ENCODE assay signal across 15 mouse cellular contexts in the genomic region with DNA sequence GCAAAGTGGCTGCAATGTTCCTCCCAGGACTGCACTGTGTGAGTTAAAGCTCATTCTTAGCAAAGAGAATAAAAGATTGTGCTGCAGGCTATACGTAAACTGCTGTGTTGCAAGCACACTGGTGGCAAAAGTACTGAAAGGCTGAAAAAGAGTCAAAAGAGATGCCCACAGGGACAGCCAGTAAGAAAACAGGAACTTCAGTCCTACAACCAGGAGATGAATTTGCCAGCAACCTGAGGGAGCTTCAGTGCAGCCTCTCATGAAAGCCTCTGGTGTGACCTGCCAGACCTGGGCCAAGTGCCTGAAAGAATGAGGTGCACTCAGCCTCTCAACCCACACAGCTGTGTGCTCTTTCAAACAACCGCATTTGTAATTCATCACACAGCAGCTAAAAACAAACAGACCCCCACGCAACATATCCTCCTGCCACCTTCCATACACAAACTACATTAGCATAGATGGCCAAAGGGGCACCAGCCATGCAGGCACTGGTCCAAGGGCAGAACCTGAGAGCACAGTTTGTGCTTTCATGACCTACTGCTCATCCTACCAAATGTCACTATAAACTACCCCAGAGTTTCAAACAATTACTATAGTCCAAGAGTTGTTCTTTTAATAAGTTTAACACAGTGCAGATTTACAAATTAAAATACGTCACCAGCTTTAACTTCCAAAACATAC. TPM values are rescaled to one million over a fixed set of nuclear protein-coding genes. Genes with fewer than 3 reads are reported as not detected.
A peak's percentile ranks its signal among the peaks of the same experiment; 100 is the strongest.
DNase-seq lines count a peak whose midpoint lies in the region; ATAC-seq lines count a peak whose summit lies in the region.
"Had no signal": no experiment of that assay in that cellular context is flagged by ENCODE, and none has a peak within 500 bp of the region (broad histone marks: within the 10 kb centered on the region; RNA-seq: fewer than 3 reads in every experiment).

No protein-coding gene starts in this region.

- no peak overlapping the region for H3K27ac ChIP-seq in liver, embryonic 15.5 days (replicated peaks)
- H3K27ac ChIP-seq in intestine, embryonic 16.5 days (ENCODE audit: low read length) = peak overlapping the region; percentile 65; the same call in 1 of the 2 replicates
- peak overlapping the region; percentile 36; the same call in 1 of the 2 replicates for H3K27ac ChIP-seq in stomach, embryonic 16.5 days (ENCODE audit: low read length)
- H3K27ac ChIP-seq: heart, embryonic 15.5 days; lung, embryonic 15.5 days; neural tube, embryonic 12.5 days had no signal

- H3K4me3 ChIP-seq in liver, embryonic 15.5 days (replicated peaks) = no peak overlapping the region
- H3K4me3 ChIP-seq in intestine, embryonic 16.5 days (ENCODE audit: low read length) = no peak overlapping the region
- H3K4me3 ChIP-seq in stomach, embryonic 16.5 days (replicated peaks; ENCODE audit: low read length) = no peak overlapping the region
- H3K4me3 ChIP-seq: erythroblast, embryonic 14.5 days; heart, embryonic 15.5 days; lung, embryonic 15.5 days; neural tube, embryonic 12.5 days had no signal

- WGBS in liver, embryonic 15.5 days (ENCODE audit: insufficient replicate concordance) = 73% methylated on average over 4 of the region's 4 CpGs
- 61% methylated on average over 4 of the region's 4 CpGs for WGBS in intestine, embryonic 16.5 days
- 43% methylated on average over 4 of the region's 4 CpGs for WGBS in stomach, embryonic 16.5 days

- H3K4me2 ChIP-seq in liver, embryonic 15.5 days = no peak overlapping the region
- no peak overlapping the region for H3K4me2 ChIP-seq in intestine, embryonic 16.5 days (ENCODE audit: low read depth, low read length)
- no peak overlapping the region for H3K4me2 ChIP-seq in stomach, embryonic 16.5 days (ENCODE audit: low read depth, low read length)
- H3K4me2 ChIP-seq: heart, embryonic 15.5 days; lung, embryonic 15.5 days; neural tube, embryonic 12.5 days had no signal

- no peaks in the 10 kb centered on the region for H3K27me3 ChIP-seq in liver, embryonic 15.5 days
- no peaks in the 10 kb centered on the region for H3K27me3 ChIP-seq in intestine, embryonic 16.5 days (replicated peaks; ENCODE audit: control insufficient read depth, insufficient read depth, low read length)
- H3K27me3 ChIP-seq in stomach, embryonic 16.5 days (ENCODE audit: control insufficient read depth, insufficient read depth, low read length) = no peaks in the 10 kb centered on the region
- H3K27me3 ChIP-seq: heart, embryonic 15.5 days; lung, embryonic 15.5 days; neural tube, embryonic 12.5 days had no signal

- H3K4me1 ChIP-seq in liver, embryonic 15.5 days (replicated peaks) = peaks cover 71% of the 10 kb centered on the region
- peaks cover 61% of the 10 kb centered on the region for H3K4me1 ChIP-seq in intestine, embryonic 16.5 days (ENCODE audit: control insufficient read depth, insufficient read depth, low read length)
- peaks cover 59% of the 10 kb centered on the region for H3K4me1 ChIP-seq in stomach, embryonic 16.5 days (ENCODE audit: control insufficient read depth, insufficient read depth, low read length)

- H3K9ac ChIP-seq in liver, embryonic 15.5 days = no peak overlapping the region
- H3K9ac ChIP-seq in intestine, embryonic 16.5 days (ENCODE audit: low read depth, low read length) = no peak overlapping the region
- H3K9ac ChIP-seq in stomach, embryonic 16.5 days (ENCODE audit: low read length) = peak overlapping the region; percentile 38
- H3K9ac ChIP-seq: heart, embryonic 15.5 days; lung, embryonic 15.5 days; neural tube, embryonic 12.5 days had no signal

- peak; percentile 28 to 32 for DNase-seq in gastrocnemius, adult 8-10 months (ENCODE audit: low spot score in 2 of 2)
- no peak for DNase-seq in gastrocnemius, postnatal 25 days
- no peak for DNase-seq in liver
- no peak for DNase-seq in retina, postnatal 1 day
- DNase-seq: cerebellum, adult 11 months; gastrocnemius, postnatal 14 days; thymus, adult 18-20 months had no signal

- ATAC-seq in liver, embryonic 15.5 days (ENCODE audit: insufficient read depth) = peak; percentile 16; the same call in 1 of the 2 replicates
- ATAC-seq in intestine, embryonic 16.5 days = no peak
- ATAC-seq in stomach, embryonic 16.5 days (ENCODE audit: insufficient read depth, low FRiP score) = no peak
- ATAC-seq: midbrain, embryonic 16.5 days had no signal

- H3K9me3 ChIP-seq in liver, embryonic 15.5 days (replicated peaks) = no peaks in the 10 kb centered on the region
- H3K9me3 ChIP-seq in intestine, embryonic 16.5 days (ENCODE audit: control insufficient read depth, low read length) = no peaks in the 10 kb centered on the region
- H3K9me3 ChIP-seq in stomach, embryonic 16.5 days (replicated peaks; ENCODE audit: control insufficient read depth, low read length) = no peaks in the 10 kb centered on the region
- H3K9me3 ChIP-seq: heart, embryonic 15.5 days; lung, embryonic 15.5 days; neural tube, embryonic 12.5 days had no signal

- peaks cover 13% of the 10 kb centered on the region for H3K36me3 ChIP-seq in liver, embryonic 15.5 days (replicated peaks)
- H3K36me3 ChIP-seq in intestine, embryonic 16.5 days (ENCODE audit: control insufficient read depth, insufficient read depth, low read length) = no peaks in the 10 kb centered on the region
- no peaks in the 10 kb centered on the region for H3K36me3 ChIP-seq in stomach, embryonic 16.5 days (ENCODE audit: control insufficient read depth, insufficient read depth, low read length)
- H3K36me3 ChIP-seq: heart, embryonic 15.5 days; lung, embryonic 15.5 days had no signal

RNA-seq across cellular contexts. Expression of a gene that starts 23.5 kb away (rescaled TPM):
- total RNA-seq in gastrocnemius, adult 8-10 months (2022) = 10 to 100 TPM; 55.0 to 63.5 (median 62.4) TPM
- 10 to 100 TPM; 43.5 to 51.1 TPM for total RNA-seq in gastrocnemius, postnatal 25 days (2021)
- polyA plus RNA-seq in liver, embryonic 15.5 days (2015; fragmentation: Nextera tagmentation; extraction: Ambion mirVana) = 18.1 and 20.8 TPM in 2 replicates
- polyA plus RNA-seq in intestine, embryonic 16.5 days (2015; fragmentation: Nextera tagmentation; extraction: Ambion mirVana) = 19.2 and 19.5 TPM in 2 replicates
- 23.1 and 24.6 TPM in 2 replicates for polyA plus RNA-seq in stomach, embryonic 16.5 days (2015; fragmentation: Nextera tagmentation; extraction: Ambion mirVana)

RNA-seq across cellular contexts. Expression of a gene that starts 44.1 kb away (rescaled TPM):
- total RNA-seq in gastrocnemius, adult 8-10 months (2022) = 10 to 100 TPM; 74.1 to 81.0 (median 77.4) TPM
- 10 to 100 TPM; 60.5 to 66.3 TPM for total RNA-seq in gastrocnemius, postnatal 25 days (2021)
- polyA plus RNA-seq in liver, embryonic 15.5 days (2015; fragmentation: Nextera tagmentation; extraction: Ambion mirVana) = 20.8 and 21.2 TPM in 2 replicates
- polyA plus RNA-seq in intestine, embryonic 16.5 days (2015; fragmentation: Nextera tagmentation; extraction: Ambion mirVana) = 54.4 and 55.6 TPM in 2 replicates
- polyA plus RNA-seq in stomach, embryonic 16.5 days (2015; fragmentation: Nextera tagmentation; extraction: Ambion mirVana) = 43.0 and 44.8 TPM in 2 replicates

Comparison
In these comparisons a context has a peak if more than half of its experiments do, and no peak if none do; other contexts are left out.
1. DNase-seq: peak in gastrocnemius, adult 8-10 months (2 of 2); none in gastrocnemius, postnatal 25 days (single experiment), liver (single experiment) and retina, postnatal 1 day (single experiment).